Mouse (Mus musculus) gastrocnemius, adult 18-20 months (tissue): ENCODE results near the gene Tmem236. TPM values are rescaled to one million over a fixed set of nuclear protein-coding genes. Genes with fewer than 3 reads are reported as not detected.

Source experiments
- DNase-seq: peaks from one replicate; pipeline ENCODE4 v3.0.0; 2021; ENCODE audit warnings: low spot score
- long read RNA-seq, 2 experiments: library from polyadenylated mRNA; stranded (forward); transcript quantifications; one replicate each; pipeline ENCODE4 v2.0.0; 2021
- total RNA-seq, 2 experiments: library from RNA; stranded (reverse); gene quantifications; 2 replicates each; pipeline ENCODE4 v1.2.3; 2021

The Tmem236 gene
- total RNA-seq = under 1 TPM; 0.21 to 0.31 TPM
- long read RNA-seq, experiment 1 = 0 reads
- long read RNA-seq, experiment 2 = 0 reads

DNA sequence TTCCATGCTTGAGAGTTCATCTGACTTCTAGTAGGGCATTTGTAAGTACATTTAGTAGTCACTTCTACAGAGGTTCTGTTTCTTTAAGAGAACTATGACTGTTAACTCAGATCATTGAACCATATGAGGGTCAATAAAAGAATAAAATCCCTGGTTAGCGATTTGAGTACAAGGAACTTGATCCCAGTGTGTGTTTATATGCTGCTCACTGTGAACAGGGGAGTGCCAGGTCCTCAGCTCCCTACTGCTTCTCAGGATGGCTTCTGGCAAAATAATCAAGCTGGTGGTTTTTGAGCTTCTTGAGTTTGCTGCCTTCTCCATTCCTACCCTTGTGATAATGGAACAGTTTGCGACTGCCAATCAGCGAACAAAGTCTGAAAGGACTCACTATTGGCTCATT lies at the start of gene Tmem236:
Gene Tmem236 (plus strand): TSS at position 190 of the 400 bp plus-strand sequence.
- no peak for DNase-seq

DNA sequence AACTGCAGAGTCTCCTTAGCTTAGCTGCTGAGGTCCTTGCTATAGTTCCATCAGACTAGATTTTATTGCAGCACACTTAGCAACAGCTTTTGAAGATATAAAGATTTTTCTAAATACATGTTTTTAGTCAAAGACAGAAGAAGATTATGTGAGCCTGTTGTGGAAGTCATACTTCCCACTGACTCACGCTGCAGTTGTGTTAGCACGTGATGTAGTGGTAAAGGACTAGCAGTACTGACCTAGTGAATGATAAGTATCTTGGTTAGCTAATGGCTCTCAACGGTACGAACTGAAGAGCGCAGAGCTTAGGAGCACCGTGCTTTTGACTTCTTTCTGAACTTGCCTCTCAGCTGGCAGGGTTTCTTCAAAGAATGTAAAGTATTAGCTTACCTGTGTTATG lies 47.9 kb upstream of the Tmem236 start:
- DNase-seq = no peak

DNA sequence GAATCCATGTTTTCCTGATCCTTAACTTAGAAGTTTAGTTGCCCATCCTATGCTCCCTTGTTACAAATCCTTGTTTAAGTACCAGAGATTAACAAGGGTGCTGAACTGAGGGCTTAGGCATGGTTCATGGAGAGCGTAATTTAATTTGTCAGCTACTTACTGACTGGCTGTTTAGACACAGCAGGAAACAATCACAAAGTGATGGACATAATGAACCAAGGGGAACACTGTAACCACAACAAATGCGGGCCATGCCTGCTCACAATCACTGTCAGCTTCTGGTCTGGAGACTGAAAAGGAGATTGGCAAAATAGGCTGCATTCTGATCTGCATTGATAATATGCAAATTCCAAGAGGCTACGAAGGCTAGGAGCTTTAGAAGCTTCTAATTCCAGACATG lies 46.7 kb upstream of the Tmem236 start:
- no peak for DNase-seq

GRCm38 (mm10) chr2:14130641-14131339 lies 43.5 kb upstream of the Tmem236 start:
- no peak for DNase-seq

DNA sequence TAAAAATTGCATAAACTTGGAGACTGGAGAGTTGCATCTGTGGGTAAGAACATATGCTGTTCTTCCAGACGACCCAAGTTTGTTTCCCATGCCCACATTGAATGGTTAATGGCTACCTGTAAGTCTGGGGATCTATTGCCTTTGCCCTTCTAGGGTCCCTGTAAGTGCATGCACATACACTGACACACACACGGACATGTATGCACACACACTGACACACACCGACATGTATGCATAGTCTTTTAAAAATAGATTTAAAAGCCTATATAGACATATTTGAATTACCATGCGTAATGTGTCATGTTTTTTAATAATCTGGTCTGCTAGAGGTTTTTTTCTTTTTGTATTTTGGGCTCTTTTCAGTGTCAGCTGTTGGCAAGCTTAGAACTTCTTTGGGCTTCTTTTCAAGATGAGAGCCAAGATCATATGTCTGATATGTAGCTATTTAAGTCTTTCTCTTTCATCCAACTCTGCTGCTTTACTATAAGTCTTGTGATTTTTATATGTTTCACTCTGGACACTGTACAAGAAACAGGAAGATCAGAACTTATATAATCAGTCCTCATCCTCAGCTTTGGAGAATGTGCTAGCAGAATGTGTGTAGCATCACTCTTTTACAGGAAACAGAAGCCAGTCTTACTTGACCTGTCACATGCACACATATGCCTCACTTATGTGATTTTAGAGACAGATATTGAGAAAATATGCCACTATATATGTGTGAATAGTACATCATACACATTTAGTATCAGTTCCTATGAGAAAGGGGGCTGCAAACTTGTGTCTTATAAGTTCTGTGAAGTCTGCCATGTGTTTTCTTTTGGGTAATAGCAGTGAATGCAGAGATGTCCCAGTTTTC lies 41.6 kb upstream of the Tmem236 start:
- no peak for DNase-seq

DNA sequence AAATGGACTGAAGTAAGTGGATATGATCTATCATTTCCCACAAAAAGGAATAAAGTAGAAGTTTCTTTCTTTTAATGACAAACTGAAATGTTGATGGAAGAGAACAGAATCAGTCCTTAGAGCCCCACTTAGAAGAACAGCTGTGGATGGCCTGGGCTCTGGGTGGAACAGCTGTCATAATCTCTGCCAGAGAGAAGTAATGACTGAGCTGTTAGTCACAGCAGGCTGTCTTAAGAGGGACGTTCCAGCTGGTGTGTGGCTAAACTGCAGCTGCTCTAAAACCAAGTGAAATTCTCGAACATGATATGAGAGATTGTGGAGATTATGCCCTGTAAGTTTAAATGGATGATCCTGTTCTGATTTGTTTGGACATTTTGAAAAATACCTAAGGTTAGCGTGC lies 37.4 kb upstream of the Tmem236 start:
- peak; percentile 35 for DNase-seq

DNA sequence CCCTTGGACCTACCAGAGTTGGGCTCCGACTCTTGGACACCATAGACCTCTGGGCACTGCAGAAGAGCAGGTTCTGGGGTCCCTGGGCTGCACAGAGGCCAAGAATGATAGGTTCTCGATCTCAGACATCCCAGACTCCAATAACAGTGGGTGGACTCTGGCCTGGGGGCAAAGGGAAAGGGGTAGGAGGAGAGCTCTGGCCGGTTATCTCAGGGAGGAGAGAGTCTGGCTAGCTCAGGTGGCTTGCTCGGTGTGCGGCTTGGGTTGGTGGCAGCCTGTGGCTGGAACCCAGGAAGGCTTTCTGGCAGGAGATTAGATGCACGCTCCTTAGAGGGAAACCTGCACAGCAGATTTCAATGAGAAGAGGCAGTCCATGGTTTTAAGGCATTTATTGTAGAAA lies 34.7 kb upstream of the Tmem236 start:
- no peak for DNase-seq

- no peak for DNase-seq
Observed at GRCm38 (mm10) chr2:14140044-14140443, 34.3 kb upstream of the Tmem236 start.

- peak; percentile 72 for DNase-seq
Observed at GRCm38 (mm10) chr2:14145311-14145710, 29.0 kb upstream of the Tmem236 start.

GRCm38 (mm10) chr2:14146913-14147312 lies 27.4 kb upstream of the Tmem236 start:
- DNase-seq = no peak

- DNase-seq = no peak
Observed at GRCm38 (mm10) chr2:14150829-14151228, 23.5 kb upstream of the Tmem236 start.

GRCm38 (mm10) chr2:14151854-14152253 lies 22.5 kb upstream of the Tmem236 start:
- DNase-seq = no peak

- no peak for DNase-seq
Observed at GRCm38 (mm10) chr2:14159047-14159446, 15.3 kb upstream of the Tmem236 start.

GRCm38 (mm10) chr2:14159756-14160155 lies 14.6 kb upstream of the Tmem236 start:
- no peak for DNase-seq

DNA sequence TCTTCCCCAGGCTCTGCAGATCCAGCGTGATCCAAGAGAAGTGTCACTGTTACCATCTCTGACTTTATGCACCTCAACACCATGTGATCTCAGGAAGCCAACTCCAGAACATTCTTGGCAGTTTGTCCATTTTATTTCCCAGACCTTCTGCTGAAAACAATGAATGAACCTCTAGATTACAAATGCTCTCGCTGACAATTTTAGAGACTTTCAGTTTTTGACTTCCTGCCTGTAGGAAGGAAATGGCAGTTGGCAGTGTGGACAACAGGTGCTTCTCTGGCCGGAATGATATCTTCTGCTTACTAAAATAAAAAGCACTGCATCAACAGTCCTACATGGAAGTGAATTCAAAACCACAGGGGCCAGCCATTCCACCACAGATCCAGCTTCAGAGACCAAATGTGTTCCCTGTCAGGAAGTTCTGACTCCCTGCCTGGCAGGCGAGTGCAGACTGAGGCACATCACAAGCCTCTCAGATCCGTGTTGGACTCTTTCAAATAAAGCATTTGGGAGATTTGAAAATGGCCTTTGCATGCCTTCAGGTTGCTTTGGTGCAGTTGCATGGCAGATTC lies 9.8 kb upstream of the Tmem236 start:
- peak; percentile 24 for DNase-seq

GRCm38 (mm10) chr2:14165066-14165465 lies 9.3 kb upstream of the Tmem236 start:
- no peak for DNase-seq

DNA sequence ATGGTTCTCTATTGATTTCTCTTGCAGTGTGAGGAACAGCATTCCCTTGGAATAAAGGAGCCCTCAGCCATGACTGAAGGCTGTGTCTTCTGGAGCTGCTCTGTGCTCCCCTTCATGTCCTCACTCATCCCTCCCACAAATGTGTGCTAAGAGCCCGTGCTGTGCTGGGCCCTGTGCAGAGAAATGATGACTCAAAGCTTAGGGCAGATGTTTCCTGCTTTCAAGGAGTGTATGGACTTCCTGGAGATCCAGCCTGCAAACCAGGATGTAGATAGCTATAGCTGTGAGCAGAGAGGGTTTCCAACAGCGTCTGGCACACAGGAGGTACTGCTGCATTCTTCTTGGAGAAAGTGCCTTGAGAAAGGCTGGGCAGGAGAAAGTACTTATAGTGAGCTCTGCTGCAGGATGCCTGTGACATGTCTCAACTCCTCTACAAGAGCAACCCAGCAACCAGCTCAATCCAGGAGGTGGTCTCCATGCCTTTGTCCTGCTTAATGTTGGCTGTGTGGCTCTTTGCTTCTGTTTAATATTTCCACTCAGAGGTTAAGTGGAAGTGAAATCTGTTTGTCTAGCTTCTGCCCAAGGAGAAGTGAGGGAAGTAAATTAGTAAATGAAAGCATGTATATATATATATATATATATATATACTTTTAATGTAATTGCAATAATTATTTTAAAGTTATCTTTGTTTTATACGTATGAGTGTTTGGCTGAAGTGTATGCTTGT lies 8.5 kb upstream of the Tmem236 start:
- no peak for DNase-seq

DNA sequence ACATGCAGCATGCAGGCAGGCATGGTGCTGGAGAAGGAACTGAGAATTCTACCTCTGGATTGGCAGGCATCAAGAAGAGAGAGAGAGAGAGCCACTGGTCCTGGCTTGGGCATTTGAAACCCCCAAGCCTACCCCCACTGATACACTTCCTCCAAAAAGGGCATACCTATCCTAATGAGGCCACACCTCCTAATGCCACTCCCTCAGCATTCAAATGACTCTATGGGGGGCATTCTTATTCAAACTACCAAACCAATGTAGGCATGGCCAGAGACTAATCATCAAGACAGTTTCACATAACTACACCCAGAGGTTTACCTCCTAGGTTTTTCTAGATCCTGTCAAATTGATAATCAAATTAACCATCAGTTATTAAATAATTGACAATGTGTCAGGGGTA lies 6.6 kb upstream of the Tmem236 start:
- DNase-seq = no peak

GRCm38 (mm10) chr2:14176460-14177193 lies 2.3 kb downstream of the Tmem236 start:
- DNase-seq = no peak

- no peak for DNase-seq
Observed at GRCm38 (mm10) chr2:14184375-14184774, 10.1 kb downstream of the Tmem236 start.

DNA sequence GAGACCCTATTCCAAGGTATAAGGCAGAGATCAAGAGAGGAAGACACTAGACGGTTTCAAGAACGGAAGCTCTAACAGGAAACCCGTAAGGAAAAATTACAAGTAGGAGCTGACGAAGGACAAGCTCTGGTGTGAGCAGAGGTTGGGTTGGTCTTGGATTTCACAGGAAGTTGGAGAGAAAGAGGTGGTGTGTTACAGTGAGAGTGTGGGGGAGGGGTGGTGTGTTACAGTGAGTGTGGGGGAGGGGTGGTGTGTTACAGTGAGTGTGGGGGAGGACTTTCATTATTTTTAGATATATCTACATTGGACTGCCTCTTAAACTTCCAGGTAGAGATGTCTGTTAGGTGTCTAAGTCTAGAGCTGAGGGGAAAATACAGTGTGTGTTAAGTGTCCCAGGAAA lies 16.4 kb downstream of the Tmem236 start:
- DNase-seq = no peak
